Mouse (Mus musculus): ENCODE data around the gene Nefh. TPM values are rescaled to one million over a fixed set of nuclear protein-coding genes. Genes with fewer than 3 reads are reported as not detected.

The Nefh gene
- not detected for polyA plus RNA-seq (2015; fragmentation: Illumina TruSeq; extraction: RNeasy Lipid Tissue Mini Kit (QIAGEN cat#74804); ENCODE audit: insufficient read depth, low read depth, low replicate concordance)

GRCm38 (mm10) chr11:4947813-4948174 is at the start of gene Nefh:
Gene Nefh, minus strand, starts transcription at chr11:4948064.

GRCm38 (mm10) chr11:4986695-4987486 is 39.0 kb upstream of the Nefh start, which contains the start of gene Ap1b1:
Gene Ap1b1, plus strand, starts transcription at chr11:4986824.

DNA sequence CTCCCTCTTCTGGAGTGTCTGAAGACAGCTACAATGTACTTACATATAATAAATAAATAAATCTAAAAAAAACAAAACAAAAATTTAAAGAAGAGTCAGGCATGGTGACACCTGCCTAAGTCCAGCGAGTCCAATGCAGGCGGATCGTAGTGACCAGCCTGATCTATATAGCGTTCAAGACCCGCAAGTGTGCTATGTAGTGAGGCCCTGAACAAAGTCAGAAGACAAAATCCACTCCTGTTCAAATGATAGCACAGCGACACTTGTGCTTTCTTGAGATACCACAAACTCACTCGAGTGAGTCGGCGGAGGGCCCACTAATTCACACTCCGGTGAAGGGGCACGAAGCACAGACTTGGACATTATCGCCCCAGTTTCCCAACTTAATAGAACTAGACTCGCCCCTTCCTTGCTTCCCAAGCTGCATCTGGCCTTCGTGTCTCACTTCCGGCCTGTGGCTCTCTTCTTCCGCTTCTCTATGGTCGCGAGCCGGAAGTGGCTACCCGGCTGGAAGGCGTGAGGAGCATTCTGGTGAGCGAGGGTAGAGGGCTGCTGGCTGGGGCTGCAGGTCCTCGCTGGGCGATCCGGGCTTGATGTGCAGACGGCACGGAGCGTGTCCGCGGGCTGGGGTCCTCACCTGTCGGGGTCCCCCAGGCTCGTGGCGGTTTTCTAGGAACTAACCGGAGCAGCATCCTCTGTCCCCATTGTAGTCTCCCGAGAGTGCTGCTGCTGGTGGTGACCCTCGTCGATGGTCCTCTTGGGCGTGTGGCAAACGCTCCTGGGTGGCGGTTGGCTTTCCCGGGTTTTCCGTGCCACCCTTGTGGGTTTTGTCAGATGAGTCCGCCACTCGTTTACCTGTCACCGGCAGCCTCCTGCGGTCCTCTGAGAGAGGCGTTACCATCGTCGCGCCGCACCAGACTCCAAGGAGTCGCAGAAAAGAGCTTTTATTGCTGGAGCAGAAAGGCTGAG is 52.7 kb downstream of the Nefh start, which contains the start of gene Thoc5:
Thoc5 (plus strand) TSS at position 473 of the 969 bp plus-strand sequence.

Other genes with a start within 250 kb of the Nefh start
- gene Uqcr10, start 243.7 kb downstream of the Nefh start, polyA plus RNA-seq (2015; fragmentation: Illumina TruSeq; extraction: RNeasy Lipid Tissue Mini Kit (QIAGEN cat#74804); ENCODE audit: insufficient read depth, low read depth, low replicate concordance), result 96.2 TPM
- gene Zmat5, start 243.4 kb downstream of the Nefh start, polyA plus RNA-seq (2015; fragmentation: Illumina TruSeq; extraction: RNeasy Lipid Tissue Mini Kit (QIAGEN cat#74804); ENCODE audit: insufficient read depth, low read depth, low replicate concordance), result 7.1 TPM
- 2.9 TPM for gene Cabp7, start 201.3 kb downstream of the Nefh start, polyA plus RNA-seq (2015; fragmentation: Illumina TruSeq; extraction: RNeasy Lipid Tissue Mini Kit (QIAGEN cat#74804); ENCODE audit: insufficient read depth, low read depth, low replicate concordance)
- gene Nf2, start 98.5 kb downstream of the Nefh start, polyA plus RNA-seq (2015; fragmentation: Illumina TruSeq; extraction: RNeasy Lipid Tissue Mini Kit (QIAGEN cat#74804); ENCODE audit: insufficient read depth, low read depth, low replicate concordance), result 14.9 TPM
- 4.2 TPM for gene Nipsnap1, start 74.1 kb downstream of the Nefh start, polyA plus RNA-seq (2015; fragmentation: Illumina TruSeq; extraction: RNeasy Lipid Tissue Mini Kit (QIAGEN cat#74804); ENCODE audit: insufficient read depth, low read depth, low replicate concordance)
- 5.7 TPM for gene Thoc5, start 52.7 kb downstream of the Nefh start, polyA plus RNA-seq (2015; fragmentation: Illumina TruSeq; extraction: RNeasy Lipid Tissue Mini Kit (QIAGEN cat#74804); ENCODE audit: insufficient read depth, low read depth, low replicate concordance)
- 17.8 TPM for gene Ap1b1, start 38.8 kb upstream of the Nefh start, polyA plus RNA-seq (2015; fragmentation: Illumina TruSeq; extraction: RNeasy Lipid Tissue Mini Kit (QIAGEN cat#74804); ENCODE audit: insufficient read depth, low read depth, low replicate concordance)
- gene Rasl10a, start 110.1 kb upstream of the Nefh start, polyA plus RNA-seq (2015; fragmentation: Illumina TruSeq; extraction: RNeasy Lipid Tissue Mini Kit (QIAGEN cat#74804); ENCODE audit: insufficient read depth, low read depth, low replicate concordance), result not detected
- gene Gas2l1, start 117.3 kb upstream of the Nefh start, polyA plus RNA-seq (2015; fragmentation: Illumina TruSeq; extraction: RNeasy Lipid Tissue Mini Kit (QIAGEN cat#74804); ENCODE audit: insufficient read depth, low read depth, low replicate concordance), result 11.4 TPM
- gene Rhbdd3, start 150.9 kb upstream of the Nefh start, polyA plus RNA-seq (2015; fragmentation: Illumina TruSeq; extraction: RNeasy Lipid Tissue Mini Kit (QIAGEN cat#74804); ENCODE audit: insufficient read depth, low read depth, low replicate concordance), result 7.2 TPM
- gene Ewsr1, start 151.2 kb upstream of the Nefh start, polyA plus RNA-seq (2015; fragmentation: Illumina TruSeq; extraction: RNeasy Lipid Tissue Mini Kit (QIAGEN cat#74804); ENCODE audit: insufficient read depth, low read depth, low replicate concordance), result 92.0 TPM
- 3.7 TPM for gene Emid1, start 204.2 kb upstream of the Nefh start, polyA plus RNA-seq (2015; fragmentation: Illumina TruSeq; extraction: RNeasy Lipid Tissue Mini Kit (QIAGEN cat#74804); ENCODE audit: insufficient read depth, low read depth, low replicate concordance)

All from pancreas, adult 10 weeks (tissue).